Mouse (Mus musculus) limb, embryonic 15.5 days (tissue): ENCODE measurements around the gene Tcf20. TPM values are rescaled to one million over a fixed set of nuclear protein-coding genes. Genes with fewer than 3 reads are reported as not detected.
A peak's percentile ranks its signal among the peaks of the same experiment; 100 is the strongest.

Source experiments
- ATAC-seq: fragments of 200-750 bp; cut with Nextera tagmentation; 2 replicates; pipeline ENCODE4 v1.8.0; 2017; ENCODE audit warnings: low read depth, moderate TSS enrichment; ENCODE audit not compliant: insufficient number of reproducible peaks, low FRiP score, low TSS enrichment
- H3K27ac ChIP-seq: fragments of 300-500 bp; sonication (generic); 2 replicates; pipeline ENCODE4 v1.5.1; 2015; ENCODE audit warnings: moderate library complexity, mild to moderate bottlenecking, inconsistent platforms
- H3K27me3 ChIP-seq: fragments of 300-500 bp; sonication (generic); 2 replicates; pipeline ENCODE4 v1.6.1; 2015; ENCODE audit warnings: inconsistent platforms
- H3K36me3 ChIP-seq: fragments of 300-500 bp; sonication (generic); 2 replicates; pipeline ENCODE4 v1.6.1; 2015; ENCODE audit warnings: inconsistent platforms
- H3K4me1 ChIP-seq: fragments of 300-500 bp; sonication (generic); 2 replicates; pipeline ENCODE4 v1.6.1; 2015; ENCODE audit warnings: inconsistent platforms
- H3K4me2 ChIP-seq: fragments of 300-500 bp; sonication (generic); 2 replicates; pipeline ENCODE4 v1.6.1; 2015; ENCODE audit warnings: mild to moderate bottlenecking, inconsistent platforms
- H3K4me3 ChIP-seq: fragments of 300-500 bp; sonication (generic); 2 replicates; pipeline ENCODE4 v1.5.1; 2015; ENCODE audit warnings: mild to moderate bottlenecking, inconsistent platforms
- H3K9ac ChIP-seq: fragments of 300-500 bp; sonication (generic); 2 replicates; pipeline ENCODE4 v1.6.1; 2015; ENCODE audit warnings: inconsistent platforms
- H3K9me3 ChIP-seq: fragments of 300-500 bp; sonication (generic); 2 replicates; pipeline ENCODE4 v1.6.1; 2016; ENCODE audit warnings: inconsistent platforms
- WGBS: fragments of 180-500 bp; shearing (Covaris S2); methylation state at CpG from one replicate; pipeline ENCODE4 v1.1.7; 2015; 5-methylcytosine and 5-hydroxymethylcytosine counted together
- polyA plus RNA-seq: library from polyadenylated mRNA; unstranded; fragments of >200 nt; fragmentation: Nextera tagmentation; extraction: Ambion mirVana; gene quantifications from 2 replicates; pipeline ENCODE4 v1.2.1, GENCODE M21; 2015

Tcf20 gene
- polyA plus RNA-seq, 1 experiment from 2014 or later, result 10.5 TPM

DNA sequence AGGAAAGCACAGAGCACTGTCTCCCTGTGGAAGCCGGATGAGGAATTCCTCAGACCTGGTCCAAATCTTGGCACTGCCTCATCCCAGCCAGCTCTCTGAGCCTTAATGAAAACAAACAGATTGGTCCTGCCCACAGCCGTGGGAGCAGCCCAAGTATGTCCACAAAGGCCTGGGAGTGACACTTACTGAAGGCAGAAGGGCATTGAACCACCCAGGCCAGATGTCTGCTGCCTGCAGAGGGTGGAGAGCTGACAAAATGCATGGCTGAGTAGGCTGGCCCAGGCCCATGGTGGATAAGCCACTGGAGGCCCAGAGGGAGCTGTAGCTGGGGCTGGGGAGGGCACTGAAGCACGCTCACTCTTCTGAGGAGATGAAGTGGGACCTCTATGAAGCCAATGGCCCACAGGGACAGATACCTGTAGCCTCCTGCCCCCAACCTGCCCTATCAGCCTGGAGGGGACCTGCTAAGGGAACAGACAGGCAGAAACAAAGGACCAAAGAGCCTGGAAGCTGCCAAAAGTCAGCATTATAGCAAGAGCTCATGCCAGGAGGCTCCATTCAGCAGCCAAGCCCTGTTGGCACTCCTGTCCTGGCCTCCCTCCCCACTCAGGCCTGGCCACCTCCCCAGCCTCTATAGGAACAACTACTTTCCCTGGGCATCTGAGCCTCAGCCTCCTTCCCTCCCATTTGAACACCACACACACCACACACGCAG, 54.6 kb downstream of the Tcf20 start:
- Histone ChIP-seq H3K27ac (peak overlapping the region; percentile 48; the same call in 1 of the 2 replicates), H3K27me3 (peaks cover 23% of the 10 kb centered on the region), H3K4me1 (peaks cover 73% of the 10 kb centered on the region), H3K4me2 (no peak overlapping the region), H3K4me3 (no peak overlapping the region), H3K36me3 (no peaks in the 10 kb centered on the region), H3K9ac (no peak overlapping the region), H3K9me3 (no peaks in the 10 kb centered on the region)
- WGBS, result 51% methylated on average over 4 of the region's 4 CpGs
- no peak for ATAC-seq

DNA sequence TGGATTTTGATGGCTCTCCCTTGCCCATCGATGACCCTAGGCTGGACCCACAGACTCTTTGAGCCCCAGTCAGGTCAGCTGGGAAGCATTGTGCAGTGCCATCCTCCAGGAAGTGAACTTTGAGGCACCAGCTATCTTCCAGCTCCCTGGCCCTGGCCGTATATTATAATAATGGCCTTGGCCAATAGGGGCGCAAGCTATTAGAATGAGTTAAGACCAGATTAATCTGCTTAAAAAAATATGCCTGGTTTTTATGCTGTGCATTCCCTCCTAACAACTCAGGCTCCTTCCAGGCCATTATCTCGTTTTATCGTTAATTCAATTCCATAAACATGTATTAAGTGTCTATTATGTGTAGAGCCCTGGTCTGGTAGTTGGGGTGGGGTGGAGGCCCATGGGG, 56.2 kb downstream of the Tcf20 start:
- H3K36me3 ChIP-seq, result no peaks in the 10 kb centered on the region
- H3K4me2 ChIP-seq, result no peak overlapping the region
- H3K9me3 ChIP-seq, result no peaks in the 10 kb centered on the region
- H3K4me1 ChIP-seq, result peaks cover 73% of the 10 kb centered on the region
- 76% methylated on average over 5 of the region's 5 CpGs for WGBS
- H3K4me3 ChIP-seq, result no peak overlapping the region
- no peak overlapping the region for H3K27ac ChIP-seq
- peaks cover 37% of the 10 kb centered on the region for H3K27me3 ChIP-seq
- no peak overlapping the region for H3K9ac ChIP-seq
- ATAC-seq, result no peak

DNA sequence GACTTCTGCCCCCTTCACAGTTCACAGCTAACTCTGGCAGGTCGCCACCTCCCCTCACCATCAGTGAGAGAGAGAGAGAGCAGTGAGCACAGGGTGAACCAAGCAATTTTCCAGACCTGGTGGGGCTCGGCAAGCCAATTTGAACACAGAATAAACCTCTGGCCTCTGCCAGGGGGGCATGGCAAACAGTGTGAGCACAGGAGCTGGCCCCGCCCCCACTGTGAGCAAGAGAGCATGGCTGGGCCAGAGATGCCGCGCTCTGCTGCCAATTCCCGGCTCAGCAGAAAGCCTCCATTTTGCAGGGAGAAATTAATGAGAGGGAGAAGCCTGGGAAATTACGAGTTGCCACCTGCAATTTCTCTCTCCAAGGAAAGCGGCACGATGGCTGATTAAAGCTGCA, 58.1 kb downstream of the Tcf20 start:
- no peak overlapping the region for H3K9ac ChIP-seq
- ATAC-seq, result peak; percentile 37; the same call in 1 of the 2 replicates
- H3K4me3 ChIP-seq, result no peak overlapping the region
- H3K36me3 ChIP-seq, result no peaks in the 10 kb centered on the region
- no peak overlapping the region for H3K4me2 ChIP-seq
- no peak overlapping the region for H3K27ac ChIP-seq
- WGBS, result 14% methylated on average over 9 of the region's 9 CpGs
- H3K27me3 ChIP-seq, result peaks cover 43% of the 10 kb centered on the region
- H3K9me3 ChIP-seq, result no peaks in the 10 kb centered on the region
- H3K4me1 ChIP-seq, result peaks cover 80% of the 10 kb centered on the region

DNA sequence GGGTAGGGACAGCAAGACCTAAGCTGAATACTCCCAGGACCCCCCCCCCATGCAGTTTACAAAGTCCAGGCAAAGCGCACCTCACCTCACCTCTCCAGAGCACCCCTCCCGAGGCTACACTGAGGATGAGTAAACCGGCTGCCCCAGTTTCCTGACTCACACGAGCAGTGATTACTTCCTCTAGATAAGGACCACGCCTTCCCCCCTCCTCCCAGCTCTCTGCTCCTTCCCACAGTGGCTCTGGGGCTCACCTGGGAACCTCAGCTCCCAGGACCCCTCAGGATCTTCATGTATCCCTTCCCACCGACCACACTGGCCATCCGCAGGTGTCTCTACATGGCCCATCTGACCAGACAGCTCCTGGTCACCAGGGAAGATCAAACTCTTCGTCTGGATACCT, 58.8 kb downstream of the Tcf20 start:
- Histone ChIP-seq H3K9me3 (no peaks in the 10 kb centered on the region), H3K4me1 (peaks cover 82% of the 10 kb centered on the region), H3K9ac (no peak overlapping the region), H3K4me3 (no peak overlapping the region), H3K4me2 (no peak overlapping the region), H3K27ac (peak overlapping the region; percentile 22; the same call in 1 of the 2 replicates), H3K27me3 (peaks cover 46% of the 10 kb centered on the region), H3K36me3 (no peaks in the 10 kb centered on the region)
- no peak for ATAC-seq
- WGBS, result 44% methylated on average over 8 of the region's 8 CpGs

DNA sequence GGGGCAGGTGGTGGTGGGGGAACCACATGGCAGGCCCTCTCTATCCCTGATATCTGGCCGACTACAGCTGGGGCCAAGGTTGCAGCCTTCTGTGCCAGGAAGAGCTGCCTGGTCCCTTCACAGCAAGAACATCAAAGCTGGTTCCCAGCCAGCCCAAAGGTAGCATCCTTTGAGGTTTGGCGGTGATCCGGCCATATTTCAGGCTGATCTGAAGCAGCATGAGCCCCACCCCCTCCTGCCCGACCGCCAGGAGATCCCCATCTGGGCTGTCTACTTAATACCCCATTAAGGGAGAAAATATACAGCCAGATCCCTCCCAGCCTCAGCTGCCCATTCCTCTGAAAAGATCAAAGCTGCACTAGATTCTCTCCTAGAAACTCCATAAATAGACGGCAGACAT, 59.6 kb downstream of the Tcf20 start:
- Histone ChIP-seq H3K27me3 (peaks cover 52% of the 10 kb centered on the region), H3K4me3 (no peak overlapping the region), H3K9ac (no peak overlapping the region), H3K27ac (no peak overlapping the region), H3K4me1 (peaks cover 82% of the 10 kb centered on the region), H3K9me3 (no peaks in the 10 kb centered on the region), H3K36me3 (no peaks in the 10 kb centered on the region), H3K4me2 (no peak overlapping the region)
- WGBS, result 9% methylated on average over 6 of the region's 6 CpGs
- no peak for ATAC-seq

DNA sequence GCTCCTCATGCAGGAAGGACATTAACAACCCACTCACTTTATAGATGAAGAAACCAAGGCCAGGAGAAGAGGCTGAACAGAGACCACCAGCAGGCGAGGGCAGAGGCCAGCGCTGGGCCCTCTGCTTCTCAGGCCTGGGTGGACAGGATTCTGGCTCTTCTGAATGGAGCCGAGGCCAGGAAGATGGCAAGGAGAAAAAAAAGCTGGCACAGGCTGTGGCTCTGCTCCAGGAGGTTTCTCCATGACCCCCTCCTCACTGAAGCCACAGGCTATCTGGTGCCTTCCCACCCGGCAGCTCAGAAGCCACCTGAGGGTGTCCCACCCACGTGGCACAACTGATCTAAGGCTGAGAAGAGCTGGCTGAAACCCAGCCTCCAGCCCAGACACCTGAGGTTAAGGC, 60.6 kb downstream of the Tcf20 start:
- Histone ChIP-seq H3K27me3 (peaks cover 52% of the 10 kb centered on the region), H3K9ac (no peak overlapping the region), H3K36me3 (no peaks in the 10 kb centered on the region), H3K4me2 (no peak overlapping the region), H3K4me1 (peaks cover 84% of the 10 kb centered on the region), H3K4me3 (no peak overlapping the region), H3K27ac (no peak overlapping the region), H3K9me3 (no peaks in the 10 kb centered on the region)
- 65% methylated on average over 5 of the region's 5 CpGs for WGBS
- ATAC-seq, result no peak

DNA sequence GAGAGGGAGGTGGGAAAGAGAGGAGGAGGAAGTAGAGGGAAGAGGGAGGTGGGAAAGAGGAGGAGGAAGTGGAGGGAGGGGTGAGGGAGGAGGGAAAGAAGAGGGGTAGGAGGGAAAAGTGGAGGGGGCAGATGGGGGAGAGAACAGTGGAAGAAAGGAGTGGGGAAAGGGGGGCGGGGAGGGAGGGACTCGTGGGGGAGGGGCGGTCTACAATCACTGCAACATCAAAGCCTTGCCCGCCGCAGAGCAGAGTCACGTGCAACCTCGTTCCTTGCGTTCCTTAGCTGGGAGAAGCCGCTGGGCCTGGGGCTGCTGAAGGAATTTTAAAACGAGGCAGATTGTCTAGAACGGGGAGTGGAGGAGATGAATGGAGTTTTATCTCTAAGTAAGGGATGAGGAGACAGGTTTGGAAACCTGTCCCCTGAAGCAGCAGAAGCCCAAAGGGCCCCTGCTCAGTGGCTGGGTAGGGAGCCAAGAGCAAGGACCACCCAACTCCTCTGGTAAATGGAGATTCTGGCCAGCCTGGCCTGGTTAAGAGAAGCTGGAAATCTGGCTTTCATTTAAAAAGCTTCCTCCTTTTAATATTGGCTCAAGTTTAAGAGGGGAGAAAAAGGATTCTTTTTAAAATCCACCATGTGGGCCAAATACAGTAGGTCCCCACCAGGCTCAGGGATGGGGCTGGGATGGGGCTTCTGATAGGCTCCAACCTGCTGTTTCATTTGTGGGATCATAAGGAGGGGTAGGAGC, 62.8 kb downstream of the Tcf20 start:
- Histone ChIP-seq H3K27me3 (peaks cover 48% of the 10 kb centered on the region), H3K9ac (no peak overlapping the region), H3K4me1 (peaks cover 92% of the 10 kb centered on the region), H3K4me2 (peak overlapping the region; percentile 32), H3K4me3 (no peak overlapping the region), H3K9me3 (no peaks in the 10 kb centered on the region), H3K36me3 (no peaks in the 10 kb centered on the region), H3K27ac (peak overlapping the region; percentile 88)
- WGBS, result under 1% methylated on average over 11 of the region's 11 CpGs
- ATAC-seq, result no peak

DNA sequence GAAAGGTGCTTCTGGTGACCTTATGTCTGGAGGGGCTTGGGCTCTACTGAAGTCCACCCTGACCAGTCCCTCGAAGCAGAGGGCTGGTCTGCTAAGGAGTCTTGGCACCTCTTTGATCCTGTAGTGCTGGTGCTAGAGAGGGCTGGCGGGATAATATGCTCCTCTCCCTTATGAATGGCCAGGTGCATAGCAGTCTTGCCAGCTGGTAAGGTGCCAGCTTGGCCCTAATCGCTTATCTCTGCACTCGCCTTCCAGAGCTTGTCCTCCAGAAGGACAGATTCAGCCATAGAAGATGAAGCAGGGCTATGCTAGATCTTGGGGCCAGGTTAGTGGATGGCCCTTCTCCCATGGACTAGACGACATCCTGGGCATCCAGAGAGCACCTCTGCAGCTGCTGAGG, 64.1 kb downstream of the Tcf20 start:
- Histone ChIP-seq H3K27me3 (peaks cover 46% of the 10 kb centered on the region), H3K4me3 (no peak overlapping the region), H3K36me3 (no peaks in the 10 kb centered on the region), H3K27ac (0 out of 2 replicates have a peak overlapping the region, but pooled peaks have one; percentile 2), H3K9ac (no peak overlapping the region), H3K4me1 (peaks cover 83% of the 10 kb centered on the region), H3K9me3 (no peaks in the 10 kb centered on the region), H3K4me2 (no peak overlapping the region)
- WGBS, result 51% methylated on average over 5 of the region's 5 CpGs
- no peak for ATAC-seq

DNA sequence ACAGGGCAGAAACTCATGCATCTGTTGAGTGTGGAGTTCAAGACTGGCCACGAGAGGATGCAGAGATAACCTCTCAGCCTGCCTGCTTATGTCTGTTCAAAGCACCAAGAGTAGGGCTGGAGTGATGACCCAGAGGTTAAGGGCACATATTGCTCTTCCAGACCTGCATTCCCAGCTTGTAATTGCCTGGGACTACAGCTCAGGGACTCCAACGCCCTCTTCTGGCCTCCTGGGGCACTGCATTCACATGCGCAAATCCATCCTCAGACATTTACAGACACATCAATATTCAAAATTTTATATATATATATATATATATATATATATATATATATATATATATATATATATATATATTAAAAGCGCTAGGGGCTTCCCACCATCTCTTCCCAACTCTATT, 64.9 kb downstream of the Tcf20 start:
- Histone ChIP-seq H3K9ac (no peak overlapping the region), H3K27ac (peak overlapping the region; percentile 59; the same call in 1 of the 2 replicates), H3K4me1 (peaks cover 83% of the 10 kb centered on the region), H3K27me3 (peaks cover 41% of the 10 kb centered on the region), H3K4me3 (no peak overlapping the region), H3K36me3 (no peaks in the 10 kb centered on the region), H3K9me3 (no peaks in the 10 kb centered on the region), H3K4me2 (peak overlapping the region; percentile 23; the same call in 1 of the 2 replicates)
- WGBS, result 57% methylated on average over 4 of the region's 4 CpGs
- no peak for ATAC-seq

DNA sequence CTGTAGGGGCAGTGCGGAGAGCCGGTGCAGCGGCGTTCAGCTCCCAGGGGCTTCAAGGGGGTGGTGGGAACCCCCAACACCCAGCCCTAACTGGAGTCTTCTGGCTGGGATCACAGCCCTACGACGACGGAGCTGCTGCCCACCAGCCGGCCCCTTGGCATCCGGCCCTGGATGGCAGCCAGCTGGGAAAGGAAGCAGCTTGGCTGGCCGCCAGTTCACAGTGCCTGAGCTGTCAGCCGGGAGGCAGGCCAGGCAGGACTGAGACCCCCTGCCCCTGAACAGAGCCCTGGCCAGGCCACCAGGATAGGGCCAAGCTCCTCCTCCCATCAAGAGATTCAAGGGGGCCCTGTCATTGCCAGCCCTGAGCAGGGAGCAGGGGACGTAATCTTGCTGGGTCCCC, 65.6 kb downstream of the Tcf20 start:
- ATAC-seq, result 0 out of 2 replicates have a peak, but pooled peaks have one; percentile 49
- Histone ChIP-seq H3K9me3 (no peaks in the 10 kb centered on the region), H3K27me3 (peaks cover 40% of the 10 kb centered on the region), H3K27ac (no peak overlapping the region), H3K36me3 (no peaks in the 10 kb centered on the region), H3K4me2 (peak overlapping the region; percentile 23), H3K9ac (no peak overlapping the region), H3K4me1 (peaks cover 83% of the 10 kb centered on the region), H3K4me3 (0 out of 2 replicates have a peak overlapping the region, but pooled peaks have one; percentile 1)
- 10% methylated on average over 12 of the region's 12 CpGs for WGBS

DNA sequence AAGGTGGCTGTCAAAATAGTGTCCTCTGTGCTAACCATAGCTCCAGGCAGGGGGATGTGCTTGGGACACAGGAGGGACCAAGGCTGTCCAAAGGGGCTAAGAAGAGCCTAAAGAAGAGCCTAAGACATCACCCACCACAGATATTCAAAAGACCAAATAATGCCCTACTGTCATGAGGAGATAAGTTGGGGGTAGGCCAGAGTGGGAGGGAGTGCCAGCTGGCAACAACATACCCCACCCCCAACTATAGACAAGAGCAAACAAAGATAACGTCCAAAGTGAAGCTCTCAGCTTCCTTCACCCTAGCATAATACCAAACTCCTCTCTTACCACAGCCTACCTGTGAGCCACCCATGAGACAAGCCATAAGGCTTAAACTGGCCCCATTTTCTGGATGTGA, 66.1 kb downstream of the Tcf20 start:
- ATAC-seq, result no peak
- Histone ChIP-seq H3K9ac (no peak overlapping the region), H3K4me3 (no peak overlapping the region), H3K9me3 (no peaks in the 10 kb centered on the region), H3K4me1 (peaks cover 83% of the 10 kb centered on the region), H3K36me3 (no peaks in the 10 kb centered on the region), H3K27me3 (peaks cover 36% of the 10 kb centered on the region), H3K27ac (no peak overlapping the region), H3K4me2 (peak overlapping the region; percentile 23)
- 40% methylated on average over 1 of the region's 1 CpGs for WGBS

DNA sequence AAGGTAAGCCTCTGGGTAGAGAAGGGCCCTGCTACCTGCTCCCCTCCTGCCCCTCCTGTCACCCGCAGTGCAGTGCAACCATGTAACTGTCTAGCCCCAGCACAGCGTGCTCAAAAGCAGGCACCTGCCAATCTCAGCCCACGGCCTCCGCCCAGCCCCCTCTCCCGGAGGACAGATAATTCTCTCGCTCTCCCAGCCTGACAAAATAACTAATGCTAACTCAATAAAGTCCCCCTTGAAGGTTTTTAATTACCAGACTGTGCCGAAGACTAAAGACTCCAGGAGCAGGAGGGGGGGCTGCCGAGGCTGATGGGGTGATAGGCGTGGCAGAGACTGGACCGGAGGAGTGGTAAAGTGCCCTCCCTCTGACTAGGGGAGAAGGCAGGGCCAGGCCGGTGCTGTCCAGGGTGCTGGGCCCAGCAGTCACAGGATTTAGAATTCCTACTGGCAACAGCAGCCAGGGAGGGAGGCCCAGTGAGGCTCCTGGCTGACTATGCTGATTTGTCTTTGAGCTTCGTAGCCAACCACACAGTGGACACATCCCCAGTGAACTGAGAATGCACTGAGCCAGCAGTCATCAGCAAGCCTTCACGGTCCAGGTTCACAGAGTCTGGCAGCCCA, 66.7 kb downstream of the Tcf20 start:
- Histone ChIP-seq H3K36me3 (no peaks in the 10 kb centered on the region), H3K4me3 (0 out of 2 replicates have a peak overlapping the region, but pooled peaks have one; percentile 4), H3K9me3 (no peaks in the 10 kb centered on the region), H3K27me3 (peaks cover 31% of the 10 kb centered on the region), H3K9ac (no peak overlapping the region), H3K4me1 (peaks cover 83% of the 10 kb centered on the region), H3K4me2 (peak overlapping the region; percentile 30; the same call in 1 of the 2 replicates), H3K27ac (no peak overlapping the region)
- WGBS, result 6% methylated on average over 13 of the region's 13 CpGs
- ATAC-seq, result no peak
